Mouse (Mus musculus) C2C12 (cell line): ENCODE measurements at regions not wholly inside any gene's neighbourhood (a gene's known extent, or its start where the extent isn't known, plus 50 kb on each side); places are given as distances from the start of the nearest gene placed in this dataset.

Source experiments
- CTCF ChIP-seq: IDR thresholded peaks from one replicate; pipeline ENCODE4 v1.5.1; 2011; ENCODE audit not compliant: control insufficient read depth, insufficient read depth, insufficient read length
- MAX ChIP-seq: IDR thresholded peaks from one replicate; pipeline ENCODE4 v1.6.1; 2011; ENCODE audit warnings: mild to moderate bottlenecking, control low read depth

DNA sequence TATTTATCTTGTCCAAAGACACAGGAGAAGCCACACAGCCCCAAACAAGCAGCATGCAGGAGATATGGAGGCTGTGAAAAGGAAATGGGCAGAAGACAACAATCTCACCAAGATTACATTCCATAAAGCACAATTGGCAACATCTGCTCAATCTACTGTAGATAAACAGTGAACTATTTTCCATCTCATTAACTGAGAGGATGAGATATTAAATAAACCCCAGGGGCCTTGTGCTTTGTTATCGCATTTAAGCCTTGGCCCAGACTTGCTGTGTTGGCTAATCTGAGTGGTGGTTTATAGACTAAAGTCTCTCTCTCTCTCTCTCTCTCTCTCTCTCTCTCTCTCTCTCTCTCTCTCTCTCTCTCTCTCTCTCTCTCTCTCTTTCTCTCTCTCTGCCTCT lies 149.5 kb downstream of the Mat2b start:
- no peak for TF ChIP-seq CTCF
- TF ChIP-seq MAX, result no peak
